Mouse (Mus musculus) CD4-positive, CD25-positive, alpha-beta regulatory T cell, adult 2 months (primary cell): ENCODE results near the gene Npffr2.
"Not testable (repeated sequence)": the region's sequence is repeated elsewhere in the genome, so short reads cannot be mapped to it uniquely, and the experiment has no call there.

Experiments used
- DNase-seq: peaks from one replicate; pipeline ENCODE4 v3.0.0-alpha.2; 2012; ENCODE audit warnings: low read depth, low spot score

Npffr2 gene

GRCm38 (mm10) chr5:89526878-89527578 lies at the start of gene Npffr2:
TSS of gene Npffr2 (plus strand) at chr5:89527429.
- DNase-seq = no peak

GRCm38 (mm10) chr5:89492560-89492959 lies 34.7 kb upstream of the Npffr2 start:
- no peak for DNase-seq

GRCm38 (mm10) chr5:89500182-89500581 lies 27.0 kb upstream of the Npffr2 start:
- DNase-seq = peak; percentile 3

GRCm38 (mm10) chr5:89518641-89519040 lies 8.6 kb upstream of the Npffr2 start:
- no peak for DNase-seq

- no peak for DNase-seq
Observed at GRCm38 (mm10) chr5:89526181-89526778, 949 bp upstream of the Npffr2 start.

- no peak for DNase-seq
Observed at GRCm38 (mm10) chr5:89528951-89529350, 1.7 kb downstream of the Npffr2 start.

GRCm38 (mm10) chr5:89529391-89529790 lies 2.2 kb downstream of the Npffr2 start:
- DNase-seq = no peak

- DNase-seq = no peak
Observed at GRCm38 (mm10) chr5:89536018-89536417, 8.8 kb downstream of the Npffr2 start.

GRCm38 (mm10) chr5:89542472-89542871 lies 15.2 kb downstream of the Npffr2 start:
- DNase-seq = no peak

- peak; percentile 1 for DNase-seq
Observed at GRCm38 (mm10) chr5:89543476-89543875, 16.2 kb downstream of the Npffr2 start.

- DNase-seq = not testable (repeated sequence)
Observed at GRCm38 (mm10) chr5:89559118-89559517, 31.9 kb downstream of the Npffr2 start.

- DNase-seq = no peak
Observed at GRCm38 (mm10) chr5:89561381-89561780, 34.2 kb downstream of the Npffr2 start.

- DNase-seq = no peak
Observed at GRCm38 (mm10) chr5:89578678-89579077, 51.4 kb downstream of the Npffr2 start.

- DNase-seq = no peak
Observed at GRCm38 (mm10) chr5:89579181-89579580, 52.0 kb downstream of the Npffr2 start.

- DNase-seq = no peak
Observed at GRCm38 (mm10) chr5:89581143-89581542, 53.9 kb downstream of the Npffr2 start.

GRCm38 (mm10) chr5:89581742-89582366 lies 54.6 kb downstream of the Npffr2 start:
- DNase-seq = no peak

GRCm38 (mm10) chr5:89585021-89585420 lies 57.8 kb downstream of the Npffr2 start:
- no peak for DNase-seq

GRCm38 (mm10) chr5:89592301-89592700 lies 65.1 kb downstream of the Npffr2 start:
- DNase-seq = no peak

GRCm38 (mm10) chr5:89611322-89612015 lies 84.2 kb downstream of the Npffr2 start:
- DNase-seq = no peak

GRCm38 (mm10) chr5:89612262-89612661 lies 85.0 kb downstream of the Npffr2 start:
- DNase-seq = no peak

- DNase-seq = no peak
Observed at GRCm38 (mm10) chr5:89631599-89631998, 104.4 kb downstream of the Npffr2 start.
